Mouse (Mus musculus): ENCODE measurements around the gene Hcn2.

The Hcn2 gene

DNA sequence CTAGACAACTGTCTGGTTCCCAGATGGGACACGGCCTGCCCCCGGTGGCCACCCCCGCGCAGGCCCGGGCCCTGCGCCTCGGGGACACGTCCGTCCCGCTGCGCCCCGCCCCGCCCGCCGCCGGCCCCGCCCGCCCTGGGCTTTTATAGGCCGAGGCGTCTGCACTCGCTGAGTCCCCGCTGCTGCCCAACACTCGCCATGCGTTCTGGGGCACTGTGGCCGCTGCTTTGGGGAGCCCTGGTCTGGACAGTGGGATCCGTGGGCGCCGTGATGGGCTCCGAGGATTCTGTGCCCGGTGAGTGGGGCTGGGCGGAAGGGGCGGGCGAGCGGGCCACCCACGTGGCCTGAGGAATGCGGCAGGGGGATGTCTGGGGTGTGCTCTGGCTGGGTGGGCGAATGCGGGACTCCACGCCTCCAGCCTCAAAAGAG is 60.7 kb downstream of the Hcn2 start, which contains the start of gene Fstl3:
TSS of gene Fstl3 (plus strand) at position 170 of the 429 bp plus-strand sequence.
- no peak for DNase-seq (ENCODE audit: low read depth)

GRCm38 (mm10) chr10:79778006-79778405 is 61.6 kb downstream of the Hcn2 start:
- DNase-seq (ENCODE audit: low read depth) = no peak

DNA sequence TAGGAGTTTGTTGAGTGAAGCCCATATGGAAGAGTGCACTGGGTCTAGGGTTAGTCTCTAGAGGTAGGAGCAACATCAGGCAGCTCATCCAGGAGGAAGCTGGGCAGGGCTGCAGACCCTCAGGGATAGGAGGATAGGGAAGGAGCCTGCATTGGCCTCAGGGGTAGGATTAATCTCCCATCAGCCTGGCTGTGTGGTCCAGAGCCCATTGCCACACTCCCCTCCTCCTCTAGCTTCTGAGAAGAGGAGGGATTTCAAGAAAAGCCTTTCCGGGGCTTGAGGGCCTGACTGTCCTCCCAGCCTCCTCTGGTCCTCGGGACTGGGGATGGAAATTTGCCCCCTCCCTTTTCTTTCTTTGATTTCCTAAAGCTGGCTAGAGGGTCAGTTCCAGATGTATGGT is 62.8 kb downstream of the Hcn2 start:
- no peak for DNase-seq (ENCODE audit: low read depth)

GRCm38 (mm10) chr10:79779784-79780663 is 63.6 kb downstream of the Hcn2 start:
- peak; percentile 98 for DNase-seq (ENCODE audit: low read depth)

DNA sequence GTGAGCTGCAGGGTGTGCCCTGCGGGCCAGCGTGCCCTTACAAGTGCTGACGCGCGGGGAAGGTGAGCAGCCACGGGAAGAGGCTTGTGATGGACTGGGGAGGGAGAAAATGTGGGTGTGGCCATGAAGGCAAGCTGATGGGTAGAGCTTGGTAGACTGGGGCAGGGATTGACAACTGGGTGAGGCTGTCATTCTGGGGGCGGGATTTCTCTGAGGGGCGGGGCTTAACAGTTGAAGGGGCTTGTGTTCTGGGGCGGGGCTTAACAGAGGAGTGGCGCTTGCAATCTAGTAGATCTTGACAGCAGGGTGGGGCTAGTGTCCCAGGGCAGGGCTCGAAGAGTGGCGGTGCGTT is 64.2 kb downstream of the Hcn2 start:
- DNase-seq (ENCODE audit: low read depth) = peak; percentile 95

DNA sequence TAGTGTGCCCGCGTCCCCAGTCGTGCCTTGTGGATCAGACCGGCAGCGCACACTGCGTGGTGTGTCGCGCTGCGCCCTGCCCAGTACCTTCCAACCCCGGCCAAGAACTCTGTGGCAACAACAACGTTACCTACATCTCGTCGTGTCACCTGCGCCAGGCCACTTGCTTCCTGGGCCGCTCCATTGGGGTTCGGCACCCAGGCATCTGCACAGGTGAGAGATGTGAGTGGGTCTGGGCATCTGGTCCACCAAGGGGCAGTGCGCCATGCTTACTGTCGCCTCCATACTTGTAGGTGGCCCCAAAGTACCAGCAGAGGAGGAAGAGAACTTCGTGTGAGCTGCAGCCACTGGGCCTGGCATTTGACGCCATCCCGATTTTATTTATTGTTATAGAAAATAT is 64.7 kb downstream of the Hcn2 start:
- DNase-seq (ENCODE audit: low read depth) = no peak

GRCm38 (mm10) chr10:79781956-79782355 is 65.5 kb downstream of the Hcn2 start:
- DNase-seq (ENCODE audit: low read depth) = no peak

GRCm38 (mm10) chr10:79783050-79783449 is 66.6 kb downstream of the Hcn2 start:
- no peak for DNase-seq (ENCODE audit: low read depth)

DNA sequence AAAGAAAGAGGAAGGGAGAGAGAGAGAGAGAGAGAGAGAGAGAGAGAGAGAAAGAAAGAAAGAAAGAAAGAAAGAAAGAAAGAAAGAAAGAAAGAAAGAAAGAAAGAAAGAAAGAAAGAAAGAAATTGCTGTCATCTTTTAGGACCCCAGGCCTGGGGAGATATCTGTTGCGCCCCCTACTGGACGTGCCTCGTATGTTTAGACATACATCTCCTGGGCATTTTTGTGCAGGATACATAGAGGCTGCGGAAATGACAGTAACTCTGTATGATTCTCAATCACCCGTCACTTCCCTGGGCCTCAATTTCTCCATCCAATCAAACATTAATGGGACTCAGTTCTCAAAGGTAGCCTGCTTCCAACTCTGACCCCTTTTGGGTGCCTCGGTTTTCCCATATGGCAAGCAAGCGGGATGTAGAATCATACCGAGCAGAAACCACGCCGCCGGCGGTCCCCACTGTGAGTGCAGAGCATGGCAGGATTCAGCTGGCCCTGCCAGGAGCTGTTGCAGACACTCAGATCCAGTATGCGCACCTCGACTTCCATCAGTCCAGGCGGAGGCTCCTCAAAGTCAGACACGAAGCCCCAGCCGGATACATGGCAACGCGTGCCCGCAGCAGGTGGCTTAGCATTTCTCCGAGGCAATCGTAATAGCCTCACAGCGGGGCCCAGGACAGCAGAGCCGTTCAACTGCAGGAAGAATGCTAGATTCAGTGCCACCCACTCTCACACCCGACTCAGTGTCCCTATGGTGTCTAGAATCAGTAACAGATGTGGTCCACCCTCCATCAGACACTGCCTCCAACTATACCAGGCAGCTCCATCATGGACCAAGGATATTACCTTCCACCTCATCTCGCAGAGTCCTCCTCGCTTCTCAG is 67.7 kb downstream of the Hcn2 start:
- DNase-seq (ENCODE audit: low read depth) = peak; percentile 64

Measured in 416B (cell line).